Mouse (Mus musculus) ovary, postnatal 14 days (tissue): ENCODE measurements at regions not wholly inside any gene's neighbourhood (a gene's known extent, or its start where the extent isn't known, plus 50 kb on each side); places are given as distances from the start of the nearest gene placed in this dataset.

Source experiments
- DNase-seq: peaks from one replicate; pipeline ENCODE4 v3.0.0; 2022; ENCODE audit warnings: low spot score

DNA sequence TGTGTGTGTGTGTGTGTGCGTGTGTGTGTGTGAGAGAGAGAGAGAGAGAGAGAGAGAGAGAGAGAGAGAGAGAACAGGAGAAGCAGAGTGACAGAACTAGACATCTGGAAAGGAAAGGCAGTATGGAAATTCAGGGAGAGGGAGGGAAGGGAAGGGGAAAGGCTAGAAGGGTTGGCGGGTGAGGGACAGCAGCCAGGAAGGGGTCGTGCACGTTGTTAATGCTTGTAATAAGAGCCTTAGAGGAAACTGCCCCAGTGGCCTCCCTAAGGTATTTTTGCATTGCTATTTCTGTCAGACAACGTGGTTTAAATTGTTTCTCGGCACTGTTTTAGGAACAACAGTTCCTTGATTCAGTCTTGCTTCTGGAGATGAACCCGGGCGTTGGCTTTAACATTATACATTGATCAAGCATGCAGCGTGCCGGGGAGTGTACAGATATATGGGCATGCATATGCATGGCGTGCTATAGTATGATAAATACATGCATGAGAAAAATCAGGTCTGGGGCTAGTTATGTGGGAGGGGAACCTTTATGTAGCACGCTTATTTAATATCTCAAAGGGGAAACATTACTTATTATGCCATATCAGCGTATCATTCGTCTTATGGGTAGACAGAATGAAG is 52.6 kb upstream of the Ptgfrn start:
- DNase-seq: no peak

DNA sequence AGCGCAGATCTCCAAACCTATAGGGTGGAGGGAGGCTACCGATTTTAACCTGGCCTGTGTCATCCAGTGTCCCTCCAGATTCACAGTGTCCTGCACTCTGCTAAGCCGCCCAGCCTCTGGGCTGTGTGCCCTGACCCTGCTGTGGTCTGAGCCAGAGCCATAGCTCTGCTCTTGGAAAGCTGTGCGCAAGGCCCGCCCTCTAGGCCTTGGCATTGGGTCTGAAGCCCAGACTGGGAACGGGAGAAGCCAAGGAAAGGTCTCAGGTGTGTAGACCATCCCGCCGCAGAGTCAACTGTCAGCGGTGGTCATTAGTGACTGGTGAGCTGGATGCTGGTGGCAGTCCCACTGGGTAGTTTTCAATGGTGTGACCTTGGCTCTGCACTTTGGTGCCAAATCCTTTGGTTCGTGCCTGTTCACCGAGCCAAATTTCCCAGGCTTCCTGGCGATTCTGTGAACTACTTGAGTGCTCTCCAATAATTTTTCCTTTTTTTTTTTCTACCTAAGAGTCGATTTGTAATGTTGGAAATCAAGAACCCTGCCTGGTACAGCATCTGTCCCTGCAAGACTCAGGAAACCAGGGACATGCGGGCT is 52.0 kb upstream of the Ptgfrn start:
- peak; percentile 18 for DNase-seq

DNA sequence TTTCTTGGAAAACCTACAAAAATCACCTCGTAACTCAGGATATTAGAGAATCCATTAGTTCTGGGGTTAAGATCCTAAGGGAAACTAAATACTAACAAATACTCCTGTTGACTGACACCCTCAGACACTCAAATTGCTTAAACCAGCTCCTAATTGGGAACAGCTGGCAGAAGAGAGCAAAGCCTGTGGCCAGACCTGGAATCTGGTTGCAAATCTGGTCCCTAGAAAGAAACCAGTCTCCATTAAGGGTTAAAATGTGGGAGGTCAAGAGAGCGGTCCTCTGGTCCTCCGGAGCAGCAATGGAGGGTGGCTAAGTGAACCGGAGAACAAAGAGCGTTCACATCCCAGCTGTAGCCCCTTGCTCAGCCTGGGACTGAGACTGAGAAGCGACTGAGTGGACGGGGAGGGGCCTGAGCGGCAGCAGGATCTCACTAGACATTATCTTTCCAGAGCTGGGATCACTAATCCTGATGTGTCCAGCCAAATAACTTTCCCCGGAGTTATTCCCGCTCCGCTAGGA is 51.4 kb upstream of the Ptgfrn start:
- no peak for DNase-seq
